Mouse (Mus musculus) kidney, adult 2 months (tissue): ENCODE results near the gene Gm28372. TPM values are rescaled to one million over a fixed set of nuclear protein-coding genes. Genes with fewer than 3 reads are reported as not detected.

Experiments used
- DNase-seq: peaks from one replicate; pipeline ENCODE4 v3.0.0; 2021
- H3K27ac ChIP-seq: fragments of 200-500 bp; 2 replicates; pipeline ENCODE4 v1.5.1; 2012; ENCODE audit warnings: low read depth, low read length, control low read depth, inconsistent platforms; ENCODE audit not compliant: insufficient read depth
- H3K27me3 ChIP-seq: fragments of 200-500 bp; replicated peaks from 2 replicates; pipeline ENCODE4 v1.6.1; 2012; ENCODE audit warnings: mild to moderate bottlenecking, moderate library complexity, low read length, inconsistent platforms; ENCODE audit not compliant: control insufficient read depth, insufficient read depth
- H3K36me3 ChIP-seq: fragments of 200-500 bp; 2 replicates; pipeline ENCODE4 v1.6.1; 2012; ENCODE audit warnings: mild to moderate bottlenecking, moderate library complexity, low read length, inconsistent platforms; ENCODE audit not compliant: control insufficient read depth, insufficient read depth
- H3K4me1 ChIP-seq: fragments of 200-500 bp; 2 replicates; pipeline ENCODE4 v1.6.1; 2011; ENCODE audit warnings: low read length; ENCODE audit not compliant: control insufficient read depth, insufficient read depth
- H3K4me3 ChIP-seq: fragments of 200-500 bp; 2 replicates; pipeline ENCODE4 v1.5.1; 2011; ENCODE audit warnings: mild to moderate bottlenecking, low read depth, low read length, control low read depth; ENCODE audit not compliant: insufficient read depth
- CTCF ChIP-seq: fragments of 200-500 bp; conservative IDR thresholded peaks from 2 replicates; pipeline ENCODE4 v1.5.1; 2011; ENCODE audit warnings: low read depth, mild to moderate bottlenecking, control low read depth, low read length, moderate library complexity, mixed read lengths; ENCODE audit not compliant: insufficient read depth, insufficient read length
- POLR2A ChIP-seq: fragments of 200-500 bp; IDR thresholded peaks from one replicate; pipeline ENCODE4 v1.6.1; 2011; ENCODE audit warnings: low read depth, low read length, control low read depth
- WGBS: fragments of 180-500 bp; shearing (Covaris S2); methylation state at CpG from one replicate; pipeline ENCODE4 v1.1.7; 2018; 5-methylcytosine and 5-hydroxymethylcytosine counted together
- polyA plus RNA-seq: library from polyadenylated mRNA; depleted of rRNA; stranded (reverse); fragments of >200 nt; gene quantifications from 2 replicates; pipeline ENCODE4 v1.2.3, GENCODE M21; 2012; rRNA removed

Gm28372 gene
- polyA plus RNA-seq, 1 experiment = not detected

- TF ChIP-seq POLR2A (no peak), CTCF (no peak)
- no peaks in the 10 kb centered on the region for H3K27me3 ChIP-seq
- WGBS = 33% methylated on average over 14 of the region's 14 CpGs
- H3K36me3 ChIP-seq = no peaks in the 10 kb centered on the region
- DNase-seq = no peak
- H3K4me1 ChIP-seq = peaks cover 16% of the 10 kb centered on the region
- H3K27ac ChIP-seq = no peak overlapping the region
- peak overlapping the region; percentile 90 for H3K4me3 ChIP-seq
These were observed 46.2 kb downstream of the Gm28372 start for GRCm38 (mm10) chr2:130451086-130451726.

- peak; percentile 13 for DNase-seq
- TF ChIP-seq CTCF (no peak), POLR2A (no peak)
- 32% methylated on average over 3 of the region's 3 CpGs for WGBS
- Histone ChIP-seq H3K36me3 (no peaks in the 10 kb centered on the region), H3K4me1 (peaks cover 16% of the 10 kb centered on the region), H3K4me3 (0 out of 2 replicates have a peak overlapping the region, but pooled peaks have one; percentile 2), H3K27me3 (no peaks in the 10 kb centered on the region), H3K27ac (no peak overlapping the region)
These were observed 46.7 kb downstream of the Gm28372 start for GRCm38 (mm10) chr2:130451727-130452090.

- no peaks in the 10 kb centered on the region for H3K27me3 ChIP-seq
- no peak overlapping the region for H3K27ac ChIP-seq
- DNase-seq = no peak
- H3K4me3 ChIP-seq = no peak overlapping the region
- no peaks in the 10 kb centered on the region for H3K36me3 ChIP-seq
- H3K4me1 ChIP-seq = peaks cover 16% of the 10 kb centered on the region
- no peak for TF ChIP-seq CTCF
- TF ChIP-seq POLR2A = no peak
- 61% methylated on average over 2 of the region's 2 CpGs for WGBS
These were observed 47.2 kb downstream of the Gm28372 start for GRCm38 (mm10) chr2:130452266-130452665.

DNA sequence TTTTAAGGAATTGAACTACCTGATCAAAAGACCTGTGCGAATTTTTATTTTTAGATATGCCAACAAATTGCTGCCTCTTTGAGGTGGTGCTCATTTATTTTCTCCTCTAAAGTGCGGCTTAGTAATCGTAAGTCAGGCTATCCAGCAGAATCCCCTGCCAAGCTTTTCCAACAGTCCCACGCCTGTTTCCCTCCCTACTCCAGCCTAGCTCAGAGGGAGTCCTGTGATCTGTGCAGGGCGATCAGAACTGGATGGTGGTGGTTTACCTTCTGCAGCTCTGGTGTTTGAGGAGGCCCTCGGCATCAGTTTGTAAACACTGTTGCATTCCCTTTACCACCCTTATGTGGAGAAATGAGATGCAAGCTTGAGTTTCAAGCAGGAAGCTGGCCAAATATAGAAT, 48.4 kb downstream of the Gm28372 start:
- H3K27me3 ChIP-seq = no peaks in the 10 kb centered on the region
- peaks cover 23% of the 10 kb centered on the region for H3K4me1 ChIP-seq
- peak overlapping the region; percentile 26; the same call in 1 of the 2 replicates for H3K27ac ChIP-seq
- no peak overlapping the region; the same call in 1 of the 2 replicates for H3K4me3 ChIP-seq
- TF ChIP-seq CTCF (no peak), POLR2A (no peak)
- no peaks in the 10 kb centered on the region for H3K36me3 ChIP-seq
- WGBS = 59% methylated on average over 6 of the region's 6 CpGs
- peak; percentile 27 for DNase-seq

DNA sequence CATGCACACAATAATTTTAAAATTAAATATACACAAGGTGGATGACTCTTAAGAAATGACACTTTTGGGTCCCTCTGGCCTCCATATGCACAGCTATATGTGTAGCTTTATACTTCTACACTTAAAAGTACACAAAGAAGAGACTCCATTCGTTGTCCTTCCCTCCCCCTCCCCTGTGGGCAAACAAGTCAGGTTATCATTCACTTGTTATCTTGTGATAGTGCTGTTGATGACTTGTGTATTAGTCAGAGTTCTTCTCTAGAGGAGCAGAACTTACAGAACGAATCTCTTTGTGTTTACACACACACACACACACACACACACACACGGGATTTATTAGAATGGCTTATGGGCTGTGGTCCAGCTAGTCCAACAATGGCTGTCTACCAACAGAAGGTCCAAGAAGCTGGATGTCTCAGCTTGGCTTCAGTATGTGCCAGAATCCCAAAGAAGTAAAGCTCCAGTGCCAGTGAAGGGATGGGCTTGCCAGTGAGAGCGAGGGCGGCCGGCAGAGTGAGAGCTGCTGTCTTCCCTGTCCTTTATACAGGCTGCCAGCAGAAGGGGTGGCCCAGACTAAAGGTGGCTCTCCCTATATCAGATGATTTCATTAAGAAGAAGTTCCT, 49.8 kb downstream of the Gm28372 start:
- H3K27ac ChIP-seq = no peak overlapping the region
- TF ChIP-seq POLR2A (no peak), CTCF (no peak)
- H3K27me3 ChIP-seq = no peaks in the 10 kb centered on the region
- H3K4me3 ChIP-seq = no peak overlapping the region
- no peaks in the 10 kb centered on the region for H3K36me3 ChIP-seq
- DNase-seq = peak; percentile 7
- WGBS = 77% methylated on average over 6 of the region's 6 CpGs
- H3K4me1 ChIP-seq = peaks cover 17% of the 10 kb centered on the region

Other genes with a start within 250 kb of the Gm28372 start
- gene Snrpb, start 225.8 kb upstream of the Gm28372 start, polyA plus RNA-seq = 193 and 194 TPM in 2 replicates
- not detected in 2 replicates for gene Tmc2, start 210.0 kb upstream of the Gm28372 start, polyA plus RNA-seq
- gene Nop56, start 130.8 kb upstream of the Gm28372 start, polyA plus RNA-seq = 22.1 and 26.8 TPM in 2 replicates
- gene Idh3b, start 120.7 kb upstream of the Gm28372 start, polyA plus RNA-seq = 524 and 525 TPM in 2 replicates
- gene Ebf4, start 110.1 kb upstream of the Gm28372 start, polyA plus RNA-seq = 1.8 and 2.0 TPM in 2 replicates
- gene Cpxm1, start 7.7 kb upstream of the Gm28372 start, polyA plus RNA-seq = 14.7 and 15.0 TPM in 2 replicates
- gene 1700020A23Rik, start within 50 bp of the Gm28372 start, polyA plus RNA-seq = 0.19 TPM in 1 of 2 replicates, not detected in the other
- not detected in 2 replicates for gene Tmem239, start 1.2 kb downstream of the Gm28372 start, polyA plus RNA-seq
- gene Vps16, start 19.1 kb downstream of the Gm28372 start, polyA plus RNA-seq = 50.8 and 56.0 TPM in 2 replicates
- 27.4 and 33.4 TPM in 2 replicates for gene Pced1a, start 19.5 kb downstream of the Gm28372 start, polyA plus RNA-seq
- 49.9 and 59.2 TPM in 2 replicates for gene Ptpra, start 45.0 kb downstream of the Gm28372 start, polyA plus RNA-seq
- 86.9 and 116 TPM in 2 replicates for gene Mrps26, start 158.5 kb downstream of the Gm28372 start, polyA plus RNA-seq
- not detected in 2 replicates for gene Oxt, start 170.9 kb downstream of the Gm28372 start, polyA plus RNA-seq
- gene Avp, start 177.3 kb downstream of the Gm28372 start, polyA plus RNA-seq = not detected in 2 replicates
- gene Fastkd5, start 224.8 kb downstream of the Gm28372 start, polyA plus RNA-seq = 3.4 and 4.0 TPM in 2 replicates
- 7.3 and 8.0 TPM in 2 replicates for gene Ubox5, start 224.8 kb downstream of the Gm28372 start, polyA plus RNA-seq
- 169 and 188 TPM in 2 replicates for gene Lzts3, start 237.6 kb downstream of the Gm28372 start, polyA plus RNA-seq